In genomic region chr11:108988258-108988657, GRCm38 (mm10) we compare ENCODE assay signal across 15 mouse cellular contexts.
"Had no signal": no experiment of that assay in that cellular context is flagged by ENCODE, and none has a peak within 500 bp of the region (broad histone marks: within the 10 kb centered on the region; RNA-seq: fewer than 3 reads in every experiment).

No protein-coding gene starts in this region.

- H3K27ac ChIP-seq: neural tube, embryonic 15.5 days; stomach, embryonic 15.5 days; stomach, postnatal 0 days had no signal

- H3K9ac ChIP-seq: neural tube, embryonic 15.5 days; stomach, embryonic 15.5 days had no signal

- H3K36me3 ChIP-seq: neural tube, embryonic 15.5 days; stomach, embryonic 15.5 days had no signal

- H3K4me3 ChIP-seq: neural tube, embryonic 15.5 days; stomach, embryonic 15.5 days had no signal

- H3K9me3 ChIP-seq: neural tube, embryonic 15.5 days; stomach, embryonic 15.5 days had no signal

- H3K27me3 ChIP-seq: neural tube, embryonic 15.5 days; stomach, embryonic 15.5 days had no signal

- H3K4me1 ChIP-seq: neural tube, embryonic 15.5 days; stomach, embryonic 15.5 days had no signal

- H3K4me2 ChIP-seq: neural tube, embryonic 15.5 days; stomach, embryonic 15.5 days had no signal

- DNase-seq: retina, postnatal 1 day; right cerebral cortex, adult 18-20 months; right cerebral cortex, postnatal 14 days; right cerebral cortex, postnatal 25 days; right cerebral cortex, postnatal 4 days; spleen, adult 18-20 months; thymus, adult 18-20 months; thymus, adult 2 months; thymus, postnatal 14 days; thymus, postnatal 25 days; thymus, postnatal 36 days; thymus, postnatal 4 days had no signal
